Mouse (Mus musculus) testis, adult 2 months (tissue): ENCODE data around the gene Omt2b.

ENCODE experiments used
- CTCF ChIP-seq: fragments of 200-500 bp; IDR thresholded peaks from 2 replicates; pipeline ENCODE4 v1.5.1; 2012; ENCODE audit warnings: low read depth, mild to moderate bottlenecking, inconsistent platforms, low read length, moderate library complexity; ENCODE audit not compliant: control insufficient read depth, insufficient read depth, insufficient replicate concordance
- POLR2A ChIP-seq: fragments of 200-500 bp; IDR thresholded peaks from 2 replicates; pipeline ENCODE4 v1.6.1; 2012; ENCODE audit warnings: low read depth, mild to moderate bottlenecking, inconsistent platforms, low read length, moderate library complexity; ENCODE audit not compliant: control insufficient read depth

GRCm38 (mm10) chr9:78377546-78377945 is 50.2 kb downstream of the Omt2b start:
- no peak for TF ChIP-seq CTCF
- TF ChIP-seq POLR2A: no peak
